Mouse (Mus musculus) stomach, postnatal 0 days (tissue): ENCODE results near the gene Hydin. TPM values are rescaled to one million over a fixed set of nuclear protein-coding genes. Genes with fewer than 3 reads are reported as not detected.

Experiments used
- ATAC-seq: fragments of 200-750 bp; cut with Nextera tagmentation; 2 replicates; pipeline ENCODE4 v1.8.0; 2017; ENCODE audit not compliant: low FRiP score, low TSS enrichment
- DNase-seq: peaks from one replicate; pipeline ENCODE4 v3.0.0-alpha.2; 2016; ENCODE audit warnings: low spot score
- H3K27ac ChIP-seq: fragments of 300-500 bp; sonication (generic); replicated peaks from 2 replicates; pipeline ENCODE4 v1.5.1; 2014; ENCODE audit warnings: mild to moderate bottlenecking, control low read depth
- H3K27me3 ChIP-seq: fragments of 300-500 bp; sonication (generic); 2 replicates; pipeline ENCODE4 v1.6.1; 2014; ENCODE audit warnings: low read length; ENCODE audit not compliant: control insufficient read depth, insufficient read depth
- H3K36me3 ChIP-seq: fragments of 300-500 bp; sonication (generic); 2 replicates; pipeline ENCODE4 v1.6.1; 2014; ENCODE audit warnings: low read length, mixed read lengths; ENCODE audit not compliant: control insufficient read depth, insufficient read depth
- H3K4me1 ChIP-seq: fragments of 300-500 bp; sonication (generic); replicated peaks from 2 replicates; pipeline ENCODE4 v1.6.1; 2014; ENCODE audit warnings: antibody characterized with exemption; ENCODE audit not compliant: control insufficient read depth, insufficient read depth
- H3K4me2 ChIP-seq: fragments of 300-500 bp; sonication (generic); replicated peaks from 2 replicates; pipeline ENCODE4 v1.6.1; 2014; ENCODE audit warnings: low read depth, mild to moderate bottlenecking, control low read depth, moderate library complexity
- H3K4me3 ChIP-seq: fragments of 300-500 bp; sonication (generic); 2 replicates; pipeline ENCODE4 v1.5.1; 2014; ENCODE audit warnings: low read depth, low read length, control low read depth
- H3K9ac ChIP-seq: fragments of 300-500 bp; sonication (generic); 2 replicates; pipeline ENCODE4 v1.6.1; 2014; ENCODE audit warnings: mild to moderate bottlenecking, low read length, control low read depth, mixed read lengths
- H3K9me3 ChIP-seq: fragments of 300-500 bp; sonication (generic); 2 replicates; pipeline ENCODE4 v1.6.1; 2016; ENCODE audit warnings: low read length; ENCODE audit not compliant: control insufficient read depth
- CTCF ChIP-seq: IDR thresholded peaks from 2 replicates; pipeline ENCODE4 v1.5.1; 2016; ENCODE audit warnings: antibody characterized with exemption, low read depth, mild to moderate bottlenecking, moderate library complexity
- EP300 ChIP-seq: optimal IDR thresholded peaks from 2 replicates; pipeline ENCODE3; 2016; ENCODE audit warnings: antibody characterized with exemption
- WGBS: fragments of 180-500 bp; shearing (Covaris S2); extraction: QIAGEN DNeasy Blood & Tissue Kit; methylation state at CpG from one replicate; pipeline ENCODE4 v1.1.7; 2014; 5-methylcytosine and 5-hydroxymethylcytosine counted together
- microRNA-seq: library from miRNA; unstranded; fragments of <30 nt; microRNA quantifications from one replicate; pipeline ENCODE4, GENCODE M21; 2016
- polyA plus RNA-seq: library from polyadenylated mRNA; unstranded; fragments of >200 nt; fragmentation: Nextera tagmentation; extraction: Ambion mirVana; gene quantifications from 2 replicates; pipeline ENCODE4 v1.2.1, GENCODE M21; 2015

Gene Hydin
- polyA plus RNA-seq, 1 experiment from 2014 or later, result 0.05 TPM

DNA sequence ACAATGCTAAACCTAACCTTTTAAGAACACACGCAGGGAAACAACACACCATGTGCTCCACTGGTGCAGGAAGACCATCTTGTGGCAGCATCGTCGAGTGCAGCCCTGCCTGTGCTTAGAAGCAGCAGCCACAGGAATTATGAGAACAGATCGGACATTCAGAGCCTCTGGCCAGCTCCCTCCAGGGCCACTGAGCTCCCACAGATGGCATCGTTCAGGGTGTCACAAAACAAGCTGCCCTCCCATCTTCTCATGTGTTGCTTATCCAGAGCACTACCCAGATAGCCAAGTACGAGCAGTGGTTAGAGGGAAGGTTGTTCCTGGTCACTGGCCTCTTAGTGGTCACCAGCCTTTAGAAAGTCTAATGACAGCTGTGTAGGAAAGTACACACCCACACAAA is 382.5 kb downstream of the Hydin start:
- no peak for ATAC-seq

DNA sequence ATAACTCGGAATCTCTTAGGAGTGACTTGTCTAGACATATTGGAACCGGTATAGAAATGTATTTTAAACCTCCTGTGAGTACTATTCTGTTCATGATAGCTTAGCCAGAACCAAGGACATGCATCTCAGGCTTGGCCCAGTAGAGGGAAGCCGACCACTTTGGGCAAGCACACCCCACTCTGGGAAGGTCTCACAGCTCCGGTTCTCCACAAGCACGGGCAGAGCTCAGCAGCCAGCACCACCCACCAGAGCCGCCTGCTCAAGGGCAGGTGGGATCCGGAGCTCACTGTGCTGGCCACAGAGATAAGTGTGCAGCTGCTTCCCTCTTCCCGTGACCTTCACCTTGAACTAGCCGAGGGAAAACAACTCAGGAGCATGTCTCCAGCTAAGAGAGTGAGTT is 384.1 kb downstream of the Hydin start:
- H3K27ac ChIP-seq, result no peak overlapping the region
- no peak overlapping the region for H3K4me2 ChIP-seq
- H3K9me3 ChIP-seq, result no peaks in the 10 kb centered on the region
- H3K27me3 ChIP-seq, result no peaks in the 10 kb centered on the region
- H3K36me3 ChIP-seq, result no peaks in the 10 kb centered on the region
- ATAC-seq, result 0 out of 2 replicates have a peak, but pooled peaks have one; percentile 16
- no peaks in the 10 kb centered on the region for H3K4me1 ChIP-seq
- no peak overlapping the region for H3K4me3 ChIP-seq
- TF ChIP-seq CTCF, result peak; percentile 43
- TF ChIP-seq EP300, result no peak
- H3K9ac ChIP-seq, result no peak overlapping the region
- WGBS, result 80% methylated on average over 9 of the region's 9 CpGs
- no peak for DNase-seq

More for the DNA sequence above, 382.5 kb downstream of the Hydin start:
- Histone ChIP-seq H3K4me1 (no peaks in the 10 kb centered on the region), H3K4me2 (no peak overlapping the region), H3K4me3 (no peak overlapping the region), H3K27me3 (no peaks in the 10 kb centered on the region), H3K9ac (no peak overlapping the region), H3K9me3 (no peaks in the 10 kb centered on the region), H3K36me3 (no peaks in the 10 kb centered on the region), H3K27ac (no peak overlapping the region)
- DNase-seq, result no peak
- TF ChIP-seq EP300, result no peak
- TF ChIP-seq CTCF, result no peak
- 89% methylated on average over 6 of the region's 6 CpGs for WGBS

- Histone ChIP-seq H3K9ac (no peak overlapping the region), H3K4me3 (no peak overlapping the region), H3K4me1 (no peaks in the 10 kb centered on the region), H3K9me3 (no peaks in the 10 kb centered on the region), H3K4me2 (no peak overlapping the region), H3K27ac (no peak overlapping the region), H3K27me3 (no peaks in the 10 kb centered on the region), H3K36me3 (no peaks in the 10 kb centered on the region)
- TF ChIP-seq EP300 (no peak), CTCF (no peak)
- no peak for DNase-seq
- ATAC-seq, result no peak
- 66% methylated on average over 4 of the region's 4 CpGs for WGBS
Measured at GRCm38 (mm10) chr8:110651847-110652246, 385.1 kb downstream of the Hydin start.

DNA sequence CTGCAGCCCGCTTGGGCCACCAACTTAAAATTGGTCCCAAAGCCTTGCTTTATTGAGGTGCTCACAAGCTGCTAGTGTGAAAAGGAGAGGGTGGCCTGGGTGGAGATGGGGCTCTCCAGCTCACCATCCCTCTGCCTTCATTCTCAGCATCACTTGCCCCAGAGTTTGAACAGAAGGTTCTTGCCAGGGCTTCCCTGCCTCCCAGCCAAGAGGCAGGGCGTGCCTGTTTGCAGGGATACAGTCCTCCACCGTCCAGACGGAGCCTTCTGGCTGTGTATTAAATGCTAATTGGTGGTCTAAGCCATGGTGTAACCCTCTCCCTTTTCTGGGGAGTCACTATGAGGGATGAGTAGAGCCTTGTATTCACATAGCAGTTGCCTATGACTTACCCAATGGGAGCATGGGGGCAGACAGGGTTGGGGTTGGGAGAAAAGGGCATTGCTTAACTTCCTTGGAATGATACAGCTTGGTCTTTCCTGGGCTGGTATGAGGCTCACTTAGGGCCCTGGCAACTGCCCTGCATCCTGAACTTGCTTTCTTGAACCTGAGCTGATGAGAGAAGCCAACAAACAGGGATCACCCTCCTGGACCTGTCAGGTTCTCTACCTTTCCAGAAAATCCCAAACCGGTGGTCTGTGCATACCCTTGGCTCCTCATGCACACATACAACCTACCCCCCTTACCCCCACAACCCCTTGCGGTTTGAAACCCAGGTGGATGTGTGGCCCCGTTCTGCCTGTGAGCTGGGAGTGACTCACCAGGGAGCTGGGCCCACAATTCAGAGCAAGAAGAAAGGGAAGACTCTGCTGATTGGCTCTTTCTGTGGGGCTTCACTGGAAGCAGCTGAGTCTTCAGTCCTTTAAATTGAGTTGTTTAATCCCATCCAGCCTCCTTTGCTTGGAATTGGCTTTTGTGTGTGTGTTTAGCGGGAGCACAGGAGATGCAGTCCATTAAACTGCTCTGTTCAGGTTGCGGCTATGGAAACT is 387.6 kb downstream of the Hydin start:
- no peaks in the 10 kb centered on the region for H3K9me3 ChIP-seq
- TF ChIP-seq CTCF, result no peak
- H3K27me3 ChIP-seq, result no peaks in the 10 kb centered on the region
- no peak overlapping the region for H3K4me3 ChIP-seq
- no peaks in the 10 kb centered on the region for H3K36me3 ChIP-seq
- H3K27ac ChIP-seq, result no peak overlapping the region
- no peak overlapping the region for H3K4me2 ChIP-seq
- DNase-seq, result no peak
- H3K4me1 ChIP-seq, result no peaks in the 10 kb centered on the region
- H3K9ac ChIP-seq, result no peak overlapping the region
- 78% methylated on average over 9 of the region's 9 CpGs for WGBS
- no peak for ATAC-seq

DNA sequence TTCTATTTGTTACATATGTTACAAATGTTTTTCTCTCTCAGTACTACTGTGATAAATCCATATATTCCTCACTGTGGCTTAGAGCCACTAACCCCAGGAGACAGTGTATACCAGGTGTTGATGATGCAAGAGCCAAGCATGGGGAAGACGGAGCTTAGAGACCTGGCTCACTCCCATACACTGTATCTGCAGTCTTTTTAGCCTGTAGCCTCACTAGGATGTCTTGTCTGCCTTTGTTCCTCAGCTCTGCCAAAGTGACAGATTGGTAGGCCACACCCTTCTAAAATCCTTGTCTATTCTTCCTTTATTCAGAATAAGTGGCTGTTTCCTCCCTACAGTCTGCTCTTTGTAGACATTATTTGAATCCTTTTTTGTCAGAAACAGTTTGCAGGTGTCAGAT is 389.1 kb downstream of the Hydin start:
- no peak for TF ChIP-seq CTCF
- no peak for TF ChIP-seq EP300
- Histone ChIP-seq H3K4me3 (no peak overlapping the region), H3K36me3 (peaks cover 2% of the 10 kb centered on the region; the same call in 1 of the 2 replicates), H3K27me3 (no peaks in the 10 kb centered on the region), H3K4me2 (no peak overlapping the region), H3K4me1 (no peaks in the 10 kb centered on the region), H3K9me3 (no peaks in the 10 kb centered on the region), H3K27ac (no peak overlapping the region), H3K9ac (no peak overlapping the region)
- no peak for ATAC-seq
- DNase-seq, result no peak
- 67% methylated on average over 1 of the region's 1 CpGs for WGBS

DNA sequence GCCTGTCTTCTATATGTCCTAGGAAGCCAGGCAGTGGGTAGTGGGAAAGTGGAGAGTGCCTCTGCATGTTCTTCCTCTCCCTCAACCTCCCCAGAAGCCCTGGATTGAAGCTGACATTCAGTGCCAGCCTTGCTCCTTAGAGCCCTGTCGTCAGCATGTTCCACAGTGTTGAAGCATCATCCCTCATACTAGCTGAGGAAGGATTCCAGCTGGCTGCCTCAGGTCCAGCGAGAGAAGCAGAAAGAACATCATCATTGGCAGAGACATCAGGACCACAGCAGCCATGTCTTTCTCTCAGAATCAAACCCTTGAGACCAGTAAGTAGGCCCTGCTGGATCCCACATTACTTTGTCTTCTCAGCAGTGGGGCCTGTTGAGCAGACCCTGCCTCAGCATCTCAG is 390.9 kb downstream of the Hydin start:
- Histone ChIP-seq H3K9me3 (no peaks in the 10 kb centered on the region), H3K36me3 (peaks cover 5% of the 10 kb centered on the region; the same call in 1 of the 2 replicates), H3K27me3 (no peaks in the 10 kb centered on the region), H3K4me2 (no peak overlapping the region), H3K27ac (no peak overlapping the region), H3K4me3 (no peak overlapping the region), H3K4me1 (no peaks in the 10 kb centered on the region), H3K9ac (no peak overlapping the region)
- no peak for DNase-seq
- ATAC-seq, result no peak
- TF ChIP-seq EP300 (no peak), CTCF (no peak)
- 83% methylated on average over 2 of the region's 2 CpGs for WGBS

Small RNA genes within 50 kb of the gene (microRNA-seq; reads per million reads assigned to microRNA genes)
- gene Gm44489 (not detected), gene Gm47306 (not detected)

Other genes starting within 250 kb of the Hydin start
- 1.2 and 1.5 TPM in 2 replicates for gene Chst4, start 227.2 kb upstream of the Hydin start, polyA plus RNA-seq
- 2.4 and 2.5 TPM in 2 replicates for gene Zfp612, start 187.2 kb upstream of the Hydin start, polyA plus RNA-seq
- gene Gm21964, start 165.8 kb upstream of the Hydin start, polyA plus RNA-seq, result not detected in 2 replicates
- gene Gm17720, start 164.2 kb upstream of the Hydin start, polyA plus RNA-seq, result not detected in 2 replicates
- 0.17 and 0.19 TPM in 2 replicates for gene Calb2, start 98.8 kb upstream of the Hydin start, polyA plus RNA-seq
- 3.9 and 4.6 TPM in 2 replicates for gene Cmtr2, start 51.3 kb upstream of the Hydin start, polyA plus RNA-seq